Mouse (Mus musculus) G1E-ER4 (cell line): ENCODE results near the gene Tex35. TPM values are rescaled to one million over a fixed set of nuclear protein-coding genes. Genes with fewer than 3 reads are reported as not detected.

Experiments
- GATA1 ChIP-seq: IDR thresholded peaks from one replicate; pipeline ENCODE4 v1.8.0; 2012; ENCODE audit warnings: low read length, inconsistent platforms
- polyA plus RNA-seq: library from polyadenylated mRNA; stranded (reverse); fragments of >175 nt; gene quantifications from 2 replicates; pipeline ENCODE4 v1.2.3, GENCODE M21; 2012

Gene Tex35
- polyA plus RNA-seq = not detected in 2 replicates

DNA sequence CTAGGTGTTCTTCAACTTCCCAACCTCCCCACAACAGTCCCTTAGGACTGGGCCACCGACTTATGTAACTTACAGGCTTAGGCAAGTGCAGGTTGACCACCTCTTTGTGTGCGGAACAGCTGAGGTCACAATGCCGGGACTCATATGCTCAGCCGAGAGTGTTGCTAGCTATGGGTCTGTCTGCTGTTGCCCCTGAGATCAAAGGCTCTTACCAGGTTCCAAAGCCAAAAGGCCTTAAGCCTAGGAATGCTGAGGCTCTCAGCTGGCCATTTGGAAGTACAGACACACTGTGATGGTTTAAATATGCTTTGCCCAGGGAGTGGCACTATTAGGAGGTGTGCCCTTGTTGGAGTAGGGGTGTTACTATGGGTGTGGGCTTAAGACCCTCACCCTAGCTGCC is at the start of gene Tex35:
TSS of gene Tex35 (minus strand) at position 101 of the 400 bp plus-strand sequence.
- TF ChIP-seq GATA1 = no peak

DNA sequence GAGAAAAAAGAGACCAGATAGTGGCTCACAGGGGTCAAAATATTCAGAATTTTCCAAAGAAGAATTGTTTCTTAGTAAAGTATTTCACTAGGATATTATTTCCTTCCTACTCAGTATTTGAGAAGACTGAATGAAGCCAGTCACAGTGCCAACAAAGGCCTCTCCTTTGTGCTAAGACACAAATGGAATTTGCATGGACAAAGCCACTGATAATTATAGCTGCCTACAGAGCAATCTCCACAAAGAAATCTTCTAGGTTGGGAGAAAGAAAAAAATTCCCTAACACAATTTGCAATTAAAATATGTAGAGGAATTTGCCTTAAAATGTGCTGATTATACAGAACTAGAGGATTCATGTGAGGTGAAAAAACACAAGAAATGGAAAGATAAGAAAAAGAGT is 45.3 kb upstream of the Tex35 start:
- TF ChIP-seq GATA1 = no peak

DNA sequence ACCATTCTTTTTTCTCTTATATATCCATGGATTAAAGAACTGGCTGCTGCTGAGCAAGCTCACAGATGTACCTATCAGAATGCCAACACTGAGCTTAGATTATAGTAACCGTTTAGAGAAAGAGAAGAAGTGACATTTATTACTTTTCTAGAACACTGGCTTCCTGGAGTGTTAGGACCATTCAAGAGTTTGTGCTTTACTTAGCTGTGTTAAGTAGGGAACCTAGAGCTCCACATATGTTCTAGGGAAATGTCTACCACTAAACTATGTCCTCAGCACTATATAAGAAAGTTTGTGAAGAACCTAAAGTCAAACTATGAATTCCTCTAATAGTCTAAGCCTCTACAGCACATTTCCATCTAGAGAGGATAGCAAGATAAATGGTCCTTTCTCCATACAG is 41.6 kb upstream of the Tex35 start:
- no peak for TF ChIP-seq GATA1

DNA sequence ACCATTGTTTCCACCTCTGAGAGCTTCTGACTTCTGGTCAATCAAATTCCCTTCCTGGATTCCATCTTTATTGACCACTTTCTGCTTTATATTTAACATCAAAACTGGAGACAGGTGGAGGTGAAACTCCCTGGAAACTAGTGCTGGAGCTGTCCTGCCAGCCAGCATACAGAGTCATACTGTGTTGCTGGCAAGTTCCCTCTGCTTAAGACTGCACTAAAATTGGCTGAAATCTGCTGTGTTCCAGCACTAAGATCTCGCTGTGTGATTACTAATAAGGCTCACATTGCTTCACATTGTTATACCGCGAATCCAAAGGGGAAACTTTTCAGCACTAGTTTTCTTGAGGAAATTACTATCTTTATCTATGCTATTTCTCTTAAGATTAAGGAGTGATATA is 36.1 kb upstream of the Tex35 start:
- no peak for TF ChIP-seq GATA1

DNA sequence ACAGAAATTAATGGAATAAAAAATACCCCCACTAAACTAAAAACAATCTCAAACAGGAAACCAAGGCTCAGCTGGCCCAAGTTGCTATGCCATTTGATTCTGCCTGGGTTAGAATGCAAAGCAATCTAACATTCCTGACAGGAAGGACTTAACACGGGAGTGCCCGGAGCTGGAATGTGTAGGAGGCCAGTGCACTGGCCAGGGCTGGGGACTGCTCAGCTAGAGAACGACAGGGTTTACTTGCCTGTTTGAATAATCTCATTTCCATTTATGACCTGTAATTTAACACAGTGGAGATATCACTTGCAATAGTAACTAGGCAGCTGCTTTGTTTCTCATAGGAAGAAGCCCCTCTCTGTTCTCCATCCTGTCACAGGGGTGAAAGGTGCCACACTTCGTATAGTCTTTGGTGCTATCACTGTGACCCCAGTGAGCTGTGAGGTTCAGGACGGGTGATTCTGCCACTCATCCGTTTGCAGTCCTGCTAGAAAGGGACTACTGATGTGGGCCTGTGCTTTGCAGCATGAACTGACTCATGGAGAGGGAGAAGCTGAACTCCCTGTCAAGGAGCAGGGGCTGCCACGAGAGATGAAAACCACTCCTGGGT is 34.9 kb upstream of the Tex35 start:
- TF ChIP-seq GATA1 = no peak

DNA sequence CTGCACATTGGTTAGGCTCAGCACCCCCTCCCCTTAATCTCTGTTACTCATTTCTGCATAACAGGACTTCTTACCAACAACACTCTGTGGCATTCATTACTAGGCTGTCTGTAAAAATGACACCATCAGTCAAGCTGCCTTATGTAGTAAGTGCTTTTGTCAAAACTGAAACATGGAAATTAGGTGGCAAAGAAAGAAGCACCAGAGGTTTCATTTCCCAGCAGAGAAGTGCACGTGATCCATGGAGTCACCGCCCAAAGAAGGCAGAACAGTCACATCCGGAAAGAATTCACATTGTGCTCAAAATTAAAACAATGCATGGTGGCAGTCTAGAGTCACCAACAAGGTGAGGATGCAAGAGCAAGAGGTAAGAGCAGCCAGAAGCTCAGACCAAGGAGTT is 32.5 kb upstream of the Tex35 start:
- TF ChIP-seq GATA1 = no peak

DNA sequence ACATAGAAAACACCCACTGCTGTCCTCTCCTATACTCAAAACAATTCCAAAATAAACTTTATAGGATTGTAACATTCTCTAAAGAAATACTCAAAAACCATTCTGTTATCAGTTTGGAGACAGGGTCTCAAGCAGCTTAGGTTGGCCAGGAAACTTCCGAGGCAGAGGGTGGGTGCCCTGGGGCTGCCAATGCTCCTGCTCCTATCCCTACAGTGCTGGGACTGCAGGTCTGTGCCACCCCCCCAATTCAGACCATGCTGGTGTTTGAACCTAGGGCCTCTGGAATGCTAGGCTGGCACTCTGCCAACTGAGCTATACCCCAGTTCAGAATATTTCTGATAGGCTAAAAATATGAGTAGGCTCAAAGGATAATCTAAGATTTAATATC is 29.4 kb upstream of the Tex35 start:
- no peak for TF ChIP-seq GATA1

DNA sequence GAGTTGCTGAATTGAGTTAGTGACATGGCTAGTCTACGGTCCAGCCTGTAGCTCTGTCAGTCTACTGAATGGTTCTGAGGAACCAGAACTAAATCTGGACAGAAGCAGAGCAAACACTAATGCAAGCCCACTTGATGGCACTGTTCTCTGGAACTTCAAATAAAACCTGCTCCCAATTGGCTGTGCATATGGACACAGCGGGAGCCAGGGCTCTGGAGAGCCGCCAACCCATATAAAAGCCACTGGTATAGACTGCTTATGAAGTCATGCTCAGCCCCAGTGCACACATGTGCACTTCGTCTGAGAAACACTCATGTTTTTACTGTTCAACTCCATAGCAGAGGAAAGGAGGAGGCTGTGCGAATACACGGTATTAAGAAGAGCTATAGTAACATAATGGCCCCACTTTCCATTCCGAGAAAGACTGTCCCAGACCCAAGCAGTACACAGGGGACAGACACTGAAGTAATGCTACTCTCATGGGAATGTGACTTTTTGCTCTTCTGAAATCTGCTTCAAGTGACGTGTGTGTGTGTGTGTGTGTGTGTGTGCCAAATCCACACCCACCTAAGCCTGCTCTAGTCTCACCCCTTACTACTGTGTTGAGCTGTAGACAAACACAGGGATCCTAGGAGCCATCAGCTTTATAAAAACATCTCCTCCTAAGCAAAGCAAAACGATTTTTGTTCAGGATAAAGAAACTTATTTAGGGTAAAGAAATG is 28.8 kb upstream of the Tex35 start:
- TF ChIP-seq GATA1 = no peak

DNA sequence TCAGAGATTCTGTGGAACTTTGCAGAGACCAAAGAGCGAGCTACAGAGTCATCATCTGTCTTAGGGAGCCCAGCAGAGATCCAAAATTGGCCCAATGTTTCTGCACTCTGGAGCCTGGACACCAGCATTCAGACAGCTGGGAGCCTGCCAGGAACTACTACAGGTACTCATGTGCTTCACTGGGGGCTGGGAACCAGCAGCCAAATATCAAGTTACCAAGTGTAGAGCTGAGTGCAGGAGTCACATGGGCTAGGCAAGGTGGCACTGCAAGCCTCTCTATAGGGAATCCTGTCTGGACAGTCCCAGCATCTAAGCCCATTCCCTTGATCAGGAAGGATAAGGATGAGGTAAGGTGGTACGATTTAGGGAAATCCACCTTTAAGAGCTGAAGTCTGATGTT is 19.7 kb upstream of the Tex35 start:
- TF ChIP-seq GATA1 = no peak

DNA sequence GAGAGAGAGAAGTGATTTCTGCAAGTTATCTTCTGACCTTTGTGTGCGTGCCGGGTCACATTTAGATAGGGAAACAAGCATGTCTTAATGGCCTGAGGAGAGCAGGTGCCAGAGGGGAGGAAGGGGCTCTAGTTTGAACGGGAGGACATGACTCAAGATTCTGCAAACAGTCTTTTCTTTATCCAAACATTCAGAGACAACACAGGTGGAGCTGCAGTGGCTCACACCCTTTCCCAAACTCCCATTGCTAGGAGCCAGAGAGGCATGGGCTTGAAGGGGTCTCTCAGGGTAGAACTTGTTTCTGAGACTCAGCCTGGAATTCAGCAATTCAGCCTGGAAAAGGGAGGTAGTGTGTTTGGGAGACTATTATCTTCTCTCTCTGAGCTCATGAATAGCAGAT is 15.4 kb upstream of the Tex35 start:
- no peak for TF ChIP-seq GATA1

DNA sequence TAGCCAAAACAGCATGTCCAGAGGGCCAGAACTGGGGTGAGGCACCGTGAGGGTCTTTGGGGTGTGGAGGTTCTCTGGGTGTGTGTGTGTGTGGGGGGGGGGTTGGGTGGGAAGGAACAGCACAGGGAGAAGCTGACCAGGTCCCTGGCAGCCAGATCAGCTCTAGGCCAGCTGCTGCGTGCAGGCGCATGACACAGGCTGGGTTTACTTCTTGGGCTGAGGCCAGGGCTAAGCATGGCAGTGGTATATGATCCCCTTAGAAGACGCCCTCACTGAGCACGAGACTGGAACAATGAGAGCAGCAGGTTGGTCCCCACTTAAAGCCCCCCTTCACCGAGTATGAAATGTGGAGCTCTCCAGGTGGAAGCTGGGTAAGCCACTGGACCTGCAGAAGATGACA is 10.7 kb upstream of the Tex35 start:
- TF ChIP-seq GATA1 = no peak

DNA sequence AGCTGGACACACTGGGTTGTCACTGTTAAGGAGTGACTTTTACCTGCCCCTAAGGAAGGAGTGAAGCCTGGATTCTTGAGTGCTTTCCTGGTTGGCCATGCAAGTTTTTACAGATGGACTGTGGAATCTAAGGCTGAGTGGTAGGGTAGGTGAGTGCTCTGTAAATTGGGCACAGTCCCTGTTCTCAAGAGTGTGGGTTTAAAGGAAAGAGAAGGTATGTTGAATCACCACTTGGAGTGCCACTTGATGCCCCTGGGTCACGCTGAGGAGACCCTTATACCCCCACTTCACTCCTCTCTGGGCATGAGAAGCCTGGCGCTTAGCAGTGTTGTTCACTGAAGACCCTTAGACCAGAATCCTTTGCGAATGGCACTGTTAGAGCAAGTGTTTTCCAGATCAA is 9.0 kb upstream of the Tex35 start:
- no peak for TF ChIP-seq GATA1

DNA sequence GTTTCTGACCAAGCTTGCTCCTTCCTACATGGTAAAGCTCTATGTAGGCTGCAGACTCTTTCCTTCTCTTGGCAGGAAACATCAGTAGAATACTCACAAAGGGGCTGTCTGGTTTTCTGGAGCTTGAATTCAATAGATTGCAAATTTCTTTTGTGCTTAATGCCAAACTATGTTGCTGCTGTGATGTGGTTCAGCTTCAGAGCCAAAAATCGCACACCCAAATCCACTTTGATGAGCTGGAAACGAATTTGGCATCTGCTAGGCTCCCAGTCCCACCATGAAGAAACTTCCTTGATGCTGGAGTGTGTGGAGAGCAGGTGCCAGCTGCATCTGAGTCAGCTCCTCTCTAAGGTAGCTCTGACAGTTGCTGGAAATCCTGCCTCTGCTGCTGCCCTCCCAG is 6.0 kb upstream of the Tex35 start:
- no peak for TF ChIP-seq GATA1

DNA sequence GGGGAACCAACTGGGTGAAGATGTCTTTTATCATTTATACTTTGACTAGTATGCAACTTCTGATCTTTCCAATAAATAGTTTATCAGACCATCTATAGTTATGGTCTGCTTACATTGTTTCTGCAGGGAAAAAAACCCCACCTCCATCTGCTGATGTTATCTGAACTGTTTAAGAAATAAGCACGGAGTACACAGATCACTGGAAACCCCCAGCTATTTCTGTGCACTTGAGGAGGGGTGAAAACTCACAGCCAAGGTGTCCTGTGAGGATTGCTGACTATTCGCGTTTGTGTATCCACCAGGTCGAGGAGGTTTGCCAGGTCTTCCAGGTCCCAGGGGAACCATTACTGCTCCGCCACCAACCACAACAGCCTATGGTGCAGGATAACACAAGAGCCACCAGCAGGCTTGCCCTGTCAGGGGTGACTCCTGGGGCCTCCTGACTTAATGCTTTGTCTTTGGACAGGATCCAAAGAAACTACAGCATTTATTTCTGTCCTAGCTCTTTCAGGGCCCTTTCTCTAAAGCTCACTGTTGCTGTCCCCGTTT is 1.9 kb upstream of the Tex35 start:
- TF ChIP-seq GATA1 = no peak

DNA sequence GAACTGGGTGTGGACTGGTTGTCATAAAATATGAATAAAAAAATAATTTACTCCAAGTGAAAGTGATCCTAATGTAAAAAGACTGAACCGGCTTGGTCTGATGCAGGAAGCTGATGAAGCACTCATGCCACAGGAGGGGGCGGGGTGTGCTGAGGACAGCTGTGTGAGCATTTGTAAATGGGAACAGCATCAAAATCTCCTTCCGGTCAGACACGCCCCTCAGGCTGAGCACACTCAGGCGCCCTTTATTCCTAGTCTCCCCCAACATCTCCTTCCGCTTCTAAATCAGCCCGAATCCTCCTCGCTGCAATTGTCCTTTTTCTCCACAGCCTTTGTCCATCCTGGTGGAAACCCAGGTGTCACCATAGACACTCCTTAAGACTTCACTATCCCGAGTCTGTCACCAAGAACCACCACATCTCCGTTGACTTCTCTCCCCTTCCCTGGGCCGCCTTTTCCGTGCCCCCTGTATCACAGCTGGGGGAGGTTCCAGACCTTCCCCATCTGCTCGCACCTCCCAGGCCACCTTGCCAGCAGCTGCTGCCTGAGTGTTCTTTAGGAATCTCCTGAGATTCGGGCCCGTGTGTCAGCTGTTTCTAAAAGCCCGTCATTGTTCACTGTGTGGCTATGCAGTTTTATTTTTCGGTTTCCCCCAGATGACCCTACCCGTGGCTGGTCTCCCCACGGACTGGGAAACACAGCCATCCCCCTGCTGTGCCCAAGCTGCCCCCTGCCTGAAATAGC is 7.2 kb downstream of the Tex35 start:
- TF ChIP-seq GATA1 = no peak

DNA sequence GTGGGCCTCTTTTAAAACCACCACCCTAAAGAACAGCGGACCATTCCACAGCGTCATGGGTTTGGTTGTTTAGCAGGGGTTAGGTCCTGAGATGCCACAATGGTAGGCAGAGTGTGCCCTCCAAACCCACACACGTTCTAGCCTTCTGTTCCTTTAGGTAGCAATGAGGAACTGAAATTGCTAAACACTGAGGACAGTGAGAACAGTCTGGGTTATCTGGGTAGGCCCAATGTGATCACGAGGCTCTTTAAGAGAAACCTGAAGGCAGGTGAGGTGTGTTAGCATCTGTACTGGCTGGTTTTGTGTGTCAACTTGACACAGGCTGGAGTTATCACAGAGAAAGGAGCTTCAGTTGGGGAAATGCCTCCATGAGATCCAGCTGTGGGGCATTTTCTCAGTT is 12.9 kb downstream of the Tex35 start:
- no peak for TF ChIP-seq GATA1
